Mouse (Mus musculus): ENCODE data around the gene Sec14l1. TPM values are rescaled to one million over a fixed set of nuclear protein-coding genes. Genes with fewer than 3 reads are reported as not detected.
"Not testable (repeated sequence)": the region's sequence is repeated elsewhere in the genome, so short reads cannot be mapped to it uniquely, and the experiment has no call there.

The Sec14l1 gene
- polyA plus RNA-seq, 1 experiment from 2014 or later: 60.7 TPM

DNA sequence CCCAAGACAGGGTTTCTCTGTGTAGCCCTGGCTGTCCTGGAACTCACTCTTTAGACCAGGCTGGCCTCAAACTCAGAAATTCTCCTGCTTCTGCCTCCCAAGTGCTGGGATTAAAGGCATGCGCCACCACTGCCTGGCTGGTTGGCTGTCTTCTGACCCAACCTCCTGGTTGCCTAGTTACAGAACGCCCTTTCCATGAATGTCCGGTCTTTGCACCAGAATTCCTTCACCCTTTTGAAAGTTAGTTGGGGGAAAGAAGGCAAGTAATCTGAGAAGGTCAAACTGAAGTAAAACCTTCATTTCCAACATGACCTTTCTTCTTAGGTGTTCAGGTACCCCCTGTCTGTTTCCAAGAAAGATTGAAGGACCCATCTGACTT lies 31.1 kb upstream of the Sec14l1 start:
- H3K9ac ChIP-seq (ENCODE audit: low read depth, low read length); H3K27ac ChIP-seq (ENCODE audit: low read length); H3K9me3 ChIP-seq (replicated peaks; ENCODE audit: control insufficient read depth, low read length, poor library complexity, severe bottlenecking); H3K27me3 ChIP-seq (ENCODE audit: control insufficient read depth, insufficient read depth, low read depth, low read length); H3K4me3 ChIP-seq (ENCODE audit: low read depth, low read length); H3K4me2 ChIP-seq (ENCODE audit: low read length); ATAC-seq: not testable (repeated sequence)
- Histone ChIP-seq H3K36me3 (ENCODE audit: control insufficient read depth, insufficient read depth, low read length) (peaks cover 13% of the 10 kb centered on the region), H3K4me1 (ENCODE audit: control insufficient read depth, insufficient read depth, low read length) (peaks cover 13% of the 10 kb centered on the region)
- WGBS: 83% methylated on average over 3 of the region's 3 CpGs

DNA sequence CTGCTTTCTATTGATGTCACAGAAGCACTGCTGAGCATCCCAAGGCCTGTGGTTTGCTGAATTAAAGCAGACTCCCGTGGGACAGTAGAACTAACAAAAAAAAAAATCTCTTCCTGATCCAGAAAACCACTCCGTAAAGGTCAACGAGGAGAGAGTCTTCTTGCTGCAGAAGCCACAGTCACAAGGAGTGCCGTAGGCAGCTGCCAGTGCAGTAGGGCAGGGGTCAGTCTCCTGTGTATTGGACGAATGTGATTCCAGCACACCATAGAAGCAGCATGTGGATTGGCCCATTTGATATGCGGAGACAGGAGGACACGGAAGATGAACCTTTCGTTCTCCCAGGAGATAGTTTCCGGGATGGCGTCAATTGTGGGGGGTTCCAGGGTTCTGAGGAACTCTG lies 28.8 kb upstream of the Sec14l1 start:
- WGBS: 84% methylated on average over 10 of the region's 10 CpGs
- Histone ChIP-seq H3K36me3 (ENCODE audit: control insufficient read depth, insufficient read depth, low read length) (no peaks in the 10 kb centered on the region), H3K27ac (ENCODE audit: low read length) (no peak overlapping the region), H3K9me3 (replicated peaks; ENCODE audit: control insufficient read depth, low read length, poor library complexity, severe bottlenecking) (no peaks in the 10 kb centered on the region), H3K27me3 (ENCODE audit: control insufficient read depth, insufficient read depth, low read depth, low read length) (no peaks in the 10 kb centered on the region), H3K4me1 (ENCODE audit: control insufficient read depth, insufficient read depth, low read length) (peaks cover 11% of the 10 kb centered on the region), H3K4me3 (ENCODE audit: low read depth, low read length) (no peak overlapping the region), H3K9ac (ENCODE audit: low read depth, low read length) (no peak overlapping the region), H3K4me2 (ENCODE audit: low read length) (no peak overlapping the region)
- ATAC-seq: no peak

DNA sequence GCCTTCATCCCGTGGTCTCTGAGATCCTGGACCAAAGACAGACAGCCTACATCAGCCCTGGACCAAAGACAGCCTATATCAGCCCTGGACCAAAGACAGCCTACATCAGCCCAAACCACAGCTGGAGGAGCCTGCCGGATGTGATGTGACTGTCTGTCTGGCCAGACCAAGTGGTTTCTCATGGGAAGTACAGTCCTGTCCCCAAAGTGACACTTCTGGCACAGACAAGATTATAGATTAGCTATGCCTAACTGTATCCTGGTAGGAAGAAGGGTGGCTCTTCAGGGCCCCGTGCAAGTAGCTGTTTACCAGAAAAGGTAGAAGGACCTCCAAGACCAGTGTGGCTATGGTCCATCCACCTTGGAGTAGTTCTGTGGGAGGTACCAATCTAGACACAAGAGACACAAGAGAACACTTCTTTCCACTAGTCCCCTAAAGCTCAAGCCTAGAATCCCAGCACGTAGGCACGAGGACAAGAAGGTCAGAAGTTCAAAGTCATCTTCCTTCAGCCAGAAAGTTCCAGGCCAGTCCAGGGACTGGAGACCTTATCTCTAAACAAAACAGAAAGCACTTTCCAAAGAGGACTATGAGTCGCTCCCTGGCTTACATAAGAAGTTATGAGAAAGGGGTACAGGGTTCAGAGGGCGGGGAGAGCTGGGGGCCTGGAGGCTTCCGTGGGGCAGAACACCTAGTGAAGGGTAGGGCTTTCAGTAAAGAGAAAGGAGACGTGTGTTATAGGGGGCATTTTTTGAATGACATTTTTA lies 27.8 kb upstream of the Sec14l1 start:
- no peak overlapping the region for H3K4me3 ChIP-seq (ENCODE audit: low read depth, low read length)
- no peak overlapping the region for H3K9ac ChIP-seq (ENCODE audit: low read depth, low read length)
- no peak overlapping the region for H3K27ac ChIP-seq (ENCODE audit: low read length)
- H3K9me3 ChIP-seq (replicated peaks; ENCODE audit: control insufficient read depth, low read length, poor library complexity, severe bottlenecking): no peaks in the 10 kb centered on the region
- H3K4me2 ChIP-seq (ENCODE audit: low read length): no peak overlapping the region
- H3K4me1 ChIP-seq (ENCODE audit: control insufficient read depth, insufficient read depth, low read length): peaks cover 6% of the 10 kb centered on the region
- no peak for ATAC-seq
- WGBS: 88% methylated on average over 9 of the region's 9 CpGs
- H3K27me3 ChIP-seq (ENCODE audit: control insufficient read depth, insufficient read depth, low read depth, low read length): no peaks in the 10 kb centered on the region
- no peaks in the 10 kb centered on the region for H3K36me3 ChIP-seq (ENCODE audit: control insufficient read depth, insufficient read depth, low read length)

DNA sequence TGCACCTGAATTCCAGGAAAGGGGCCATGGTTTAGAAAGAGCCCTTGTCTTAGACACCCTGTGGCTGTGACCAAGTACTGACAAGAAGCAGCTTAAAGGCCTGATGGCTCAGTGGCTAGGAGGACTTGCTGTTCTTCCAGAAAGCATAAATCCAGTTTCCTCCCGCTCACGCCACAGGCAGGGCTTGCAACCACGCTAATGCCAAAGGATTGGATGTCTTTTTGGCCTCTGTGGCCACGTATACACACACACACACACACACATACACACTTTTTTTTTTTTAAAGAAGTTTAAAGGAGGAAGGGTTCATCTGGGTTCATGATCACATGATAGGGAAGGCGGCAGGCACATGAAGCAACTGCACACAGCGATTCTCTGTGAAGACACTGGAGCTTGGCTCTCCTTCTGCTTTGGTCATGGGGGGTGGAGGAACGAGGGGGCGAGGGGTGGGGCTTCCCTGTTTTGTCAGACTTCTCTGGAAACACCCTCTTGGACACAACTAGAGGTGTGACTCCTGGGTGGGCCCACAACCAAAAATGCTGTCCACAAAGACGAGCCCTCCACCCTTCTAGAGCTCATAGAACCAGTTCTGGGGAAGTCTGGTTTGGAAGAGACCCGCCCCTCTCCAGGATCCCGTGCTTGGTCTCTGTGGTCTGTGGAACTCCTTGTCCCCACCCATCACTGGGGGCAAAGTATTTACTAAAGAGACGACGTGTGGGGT lies 26.5 kb upstream of the Sec14l1 start:
- H3K4me1 ChIP-seq (ENCODE audit: control insufficient read depth, insufficient read depth, low read length): 0 out of 2 replicates have a peak, but pooled peaks cover 5% of the 10 kb centered on the region
- H3K9me3 ChIP-seq (replicated peaks; ENCODE audit: control insufficient read depth, low read length, poor library complexity, severe bottlenecking): no peaks in the 10 kb centered on the region
- H3K27me3 ChIP-seq (ENCODE audit: control insufficient read depth, insufficient read depth, low read depth, low read length): no peaks in the 10 kb centered on the region
- H3K36me3 ChIP-seq (ENCODE audit: control insufficient read depth, insufficient read depth, low read length): no peaks in the 10 kb centered on the region
- H3K4me2 ChIP-seq (ENCODE audit: low read length): no peak overlapping the region
- no peak overlapping the region for H3K9ac ChIP-seq (ENCODE audit: low read depth, low read length)
- H3K27ac ChIP-seq (ENCODE audit: low read length): no peak overlapping the region
- H3K4me3 ChIP-seq (ENCODE audit: low read depth, low read length): no peak overlapping the region
- no peak for ATAC-seq
- WGBS: 80% methylated on average over 13 of the region's 13 CpGs

DNA sequence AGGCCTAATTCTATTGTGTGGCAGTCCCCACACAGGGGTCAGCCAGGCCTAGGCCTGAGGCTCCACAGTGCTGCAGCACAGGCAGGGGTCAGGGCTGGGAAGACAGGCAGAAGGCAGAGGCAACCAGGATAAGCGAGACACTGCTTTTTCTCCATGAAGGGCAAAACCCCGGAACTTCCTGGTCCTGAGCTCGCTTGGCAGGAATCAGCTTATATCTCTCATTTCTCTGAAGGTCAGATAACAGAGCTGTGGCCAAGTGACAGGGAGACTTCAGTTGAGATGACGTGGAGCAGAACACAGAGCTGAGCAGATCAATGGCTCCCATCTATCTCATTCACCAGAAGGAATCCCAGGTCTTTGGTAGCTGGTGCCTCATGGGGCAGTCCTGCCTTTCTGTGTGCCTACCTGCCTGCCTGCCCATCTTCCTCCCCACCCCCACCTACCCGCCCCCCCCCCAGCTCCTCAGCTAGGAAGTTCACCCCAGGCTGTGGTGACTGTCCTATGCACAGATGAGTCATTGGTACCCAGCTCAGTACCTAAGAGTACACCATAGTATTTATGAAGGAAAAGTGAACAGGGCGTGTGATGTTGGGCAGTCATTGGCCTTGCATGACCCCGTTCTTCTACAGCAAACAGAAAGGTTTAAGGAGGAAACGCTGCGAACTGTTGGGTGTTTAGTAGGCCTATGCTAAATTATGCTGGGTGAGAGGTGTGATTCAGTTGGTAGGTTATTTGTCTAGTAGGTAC lies 25.1 kb upstream of the Sec14l1 start:
- Histone ChIP-seq H3K9me3 (replicated peaks; ENCODE audit: control insufficient read depth, low read length, poor library complexity, severe bottlenecking) (no peaks in the 10 kb centered on the region), H3K27me3 (ENCODE audit: control insufficient read depth, insufficient read depth, low read depth, low read length) (no peaks in the 10 kb centered on the region), H3K4me2 (ENCODE audit: low read length) (no peak overlapping the region), H3K27ac (ENCODE audit: low read length) (no peak overlapping the region), H3K4me1 (ENCODE audit: control insufficient read depth, insufficient read depth, low read length) (0 out of 2 replicates have a peak, but pooled peaks cover 5% of the 10 kb centered on the region), H3K9ac (ENCODE audit: low read depth, low read length) (no peak overlapping the region), H3K4me3 (ENCODE audit: low read depth, low read length) (no peak overlapping the region), H3K36me3 (ENCODE audit: control insufficient read depth, insufficient read depth, low read length) (no peaks in the 10 kb centered on the region)
- WGBS: 83% methylated on average over 9 of the region's 9 CpGs
- ATAC-seq: no peak

DNA sequence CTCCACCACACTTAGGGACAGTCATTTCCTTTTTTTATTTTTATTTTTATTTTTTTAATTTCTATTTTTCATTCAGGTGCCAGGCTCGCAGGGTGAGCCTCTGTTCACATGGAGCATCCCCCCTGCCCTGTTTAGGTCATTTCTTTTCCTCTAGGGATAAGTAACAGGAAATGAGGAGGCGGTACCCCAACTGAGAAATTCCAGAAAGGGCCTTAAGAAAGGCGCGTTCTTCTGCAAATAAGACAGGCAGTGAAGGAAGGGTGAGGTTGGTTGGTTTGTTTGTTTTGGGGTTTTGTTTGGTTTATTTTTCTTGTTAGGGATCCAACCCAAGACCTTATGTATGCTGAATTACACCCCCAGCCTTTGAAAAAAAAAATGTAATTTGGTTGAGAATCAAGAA lies 23.6 kb upstream of the Sec14l1 start:
- H3K4me1 ChIP-seq (ENCODE audit: control insufficient read depth, insufficient read depth, low read length): 0 out of 2 replicates have a peak, but pooled peaks cover 7% of the 10 kb centered on the region
- no peak overlapping the region for H3K9ac ChIP-seq (ENCODE audit: low read depth, low read length)
- WGBS: 55% methylated on average over 4 of the region's 4 CpGs
- H3K4me2 ChIP-seq (ENCODE audit: low read length): no peak overlapping the region
- H3K27me3 ChIP-seq (ENCODE audit: control insufficient read depth, insufficient read depth, low read depth, low read length): no peaks in the 10 kb centered on the region
- H3K9me3 ChIP-seq (replicated peaks; ENCODE audit: control insufficient read depth, low read length, poor library complexity, severe bottlenecking): no peaks in the 10 kb centered on the region
- no peak for ATAC-seq
- H3K4me3 ChIP-seq (ENCODE audit: low read depth, low read length): no peak overlapping the region
- H3K36me3 ChIP-seq (ENCODE audit: control insufficient read depth, insufficient read depth, low read length): no peaks in the 10 kb centered on the region
- H3K27ac ChIP-seq (ENCODE audit: low read length): no peak overlapping the region

DNA sequence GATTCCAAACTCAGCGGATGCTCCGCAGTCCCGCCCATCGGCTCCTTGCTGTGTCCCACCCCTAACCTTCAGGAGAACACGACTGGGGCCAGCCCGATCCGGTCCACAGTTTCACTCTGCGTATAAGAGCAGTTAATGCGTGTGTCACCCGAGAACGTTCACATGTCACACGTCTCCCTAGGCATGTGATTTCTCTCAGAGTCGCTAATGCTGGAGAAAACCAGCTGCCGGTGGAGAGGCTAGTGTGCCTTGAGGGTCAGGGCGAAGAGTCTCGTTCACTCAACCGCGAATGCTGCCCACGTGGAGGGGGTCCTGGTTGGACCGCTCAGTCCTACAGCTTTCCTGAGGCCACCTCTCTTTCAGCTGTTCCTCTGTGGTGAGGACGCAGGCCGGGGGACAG lies 23.1 kb upstream of the Sec14l1 start:
- Histone ChIP-seq H3K27ac (ENCODE audit: low read length) (no peak overlapping the region), H3K4me2 (ENCODE audit: low read length) (peak overlapping the region; percentile 28), H3K4me1 (ENCODE audit: control insufficient read depth, insufficient read depth, low read length) (0 out of 2 replicates have a peak, but pooled peaks cover 7% of the 10 kb centered on the region), H3K27me3 (ENCODE audit: control insufficient read depth, insufficient read depth, low read depth, low read length) (no peaks in the 10 kb centered on the region), H3K36me3 (ENCODE audit: control insufficient read depth, insufficient read depth, low read length) (no peaks in the 10 kb centered on the region), H3K9ac (ENCODE audit: low read depth, low read length) (no peak overlapping the region), H3K4me3 (ENCODE audit: low read depth, low read length) (no peak overlapping the region), H3K9me3 (replicated peaks; ENCODE audit: control insufficient read depth, low read length, poor library complexity, severe bottlenecking) (no peaks in the 10 kb centered on the region)
- no peak for ATAC-seq
- 10% methylated on average over 22 of the region's 22 CpGs for WGBS

DNA sequence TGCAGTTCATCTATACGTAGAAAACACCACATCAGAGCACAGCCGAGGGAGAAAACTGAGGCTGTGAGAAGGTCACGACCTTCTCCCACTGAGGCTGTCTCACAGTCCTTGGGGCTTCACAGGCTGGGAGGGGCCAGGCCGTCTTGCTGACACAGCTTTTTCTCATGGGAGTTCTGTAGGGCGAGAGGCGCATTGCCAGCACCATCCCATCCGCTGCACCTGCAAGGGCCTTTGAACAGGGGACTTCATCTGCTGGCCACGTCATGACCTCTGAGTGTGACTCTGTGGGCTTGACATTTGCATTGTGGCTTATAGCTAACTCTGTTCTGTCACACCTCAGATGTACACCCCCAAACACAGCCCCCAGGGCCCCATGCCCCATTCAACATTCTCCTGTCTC lies 22.3 kb upstream of the Sec14l1 start:
- no peaks in the 10 kb centered on the region for H3K27me3 ChIP-seq (ENCODE audit: control insufficient read depth, insufficient read depth, low read depth, low read length)
- H3K36me3 ChIP-seq (ENCODE audit: control insufficient read depth, insufficient read depth, low read length): no peaks in the 10 kb centered on the region
- no peak overlapping the region for H3K9ac ChIP-seq (ENCODE audit: low read depth, low read length)
- H3K27ac ChIP-seq (ENCODE audit: low read length): no peak overlapping the region
- H3K9me3 ChIP-seq (replicated peaks; ENCODE audit: control insufficient read depth, low read length, poor library complexity, severe bottlenecking): no peaks in the 10 kb centered on the region
- WGBS: 25% methylated on average over 8 of the region's 8 CpGs
- no peak for ATAC-seq
- 0 out of 2 replicates have a peak, but pooled peaks cover 7% of the 10 kb centered on the region for H3K4me1 ChIP-seq (ENCODE audit: control insufficient read depth, insufficient read depth, low read length)
- no peak overlapping the region for H3K4me2 ChIP-seq (ENCODE audit: low read length)
- H3K4me3 ChIP-seq (ENCODE audit: low read depth, low read length): no peak overlapping the region
